Mouse (Mus musculus): ENCODE results near the gene Znhit1. TPM values are rescaled to one million over a fixed set of nuclear protein-coding genes. Genes with fewer than 3 reads are reported as not detected.

Znhit1 gene
- polyA plus RNA-seq, 1 experiment from 2014 or later = 66.8 TPM

DNA sequence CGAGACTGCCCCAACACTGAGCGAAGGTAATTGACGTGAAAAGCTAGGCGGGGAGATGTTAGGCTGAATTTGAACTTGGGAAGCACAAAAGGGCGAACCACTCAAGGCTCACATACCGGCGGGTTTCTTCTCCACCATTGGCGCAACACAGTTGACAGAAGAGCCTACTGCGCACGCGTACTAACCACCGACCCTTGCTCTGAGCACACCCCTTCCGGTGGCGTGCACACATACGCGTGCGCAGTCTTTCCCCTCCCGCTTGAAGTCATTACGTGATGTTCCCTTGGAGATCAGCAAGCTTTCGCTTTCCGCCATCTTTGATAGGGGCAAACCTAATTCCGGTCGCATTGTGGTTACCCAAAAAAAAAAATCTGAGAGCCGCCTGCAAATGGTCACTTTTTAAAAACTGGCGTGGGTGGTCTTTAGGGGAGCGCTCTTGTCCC is 1.1 kb downstream of the Znhit1 start, which contains the start of gene Plod3:
Plod3 (plus strand) TSS at position 325 of the 443 bp plus-strand sequence.
- peak; percentile 99 for DNase-seq (ENCODE audit: low spot score)

DNA sequence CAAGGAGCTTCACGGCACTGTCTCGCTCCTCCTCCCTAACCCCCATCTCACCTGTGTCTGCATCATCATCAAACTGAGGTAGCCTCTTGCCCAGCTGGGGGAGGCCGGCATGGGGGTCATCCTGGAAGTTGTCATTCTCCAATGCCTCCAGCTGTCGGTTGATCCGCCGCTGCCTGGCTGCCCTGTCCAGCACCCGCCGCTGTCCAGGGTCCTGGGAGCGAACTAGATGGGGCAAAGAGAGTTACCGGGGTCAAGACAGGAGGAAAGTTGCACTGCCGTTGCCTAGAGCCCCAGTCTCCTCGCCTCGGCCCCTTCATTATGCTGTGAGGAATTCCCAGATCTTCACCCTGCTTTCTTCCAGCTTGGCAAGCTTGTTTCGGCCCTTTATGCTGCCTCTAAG is 3.0 kb downstream of the Znhit1 start:
- DNase-seq (ENCODE audit: low spot score) = no peak

DNA sequence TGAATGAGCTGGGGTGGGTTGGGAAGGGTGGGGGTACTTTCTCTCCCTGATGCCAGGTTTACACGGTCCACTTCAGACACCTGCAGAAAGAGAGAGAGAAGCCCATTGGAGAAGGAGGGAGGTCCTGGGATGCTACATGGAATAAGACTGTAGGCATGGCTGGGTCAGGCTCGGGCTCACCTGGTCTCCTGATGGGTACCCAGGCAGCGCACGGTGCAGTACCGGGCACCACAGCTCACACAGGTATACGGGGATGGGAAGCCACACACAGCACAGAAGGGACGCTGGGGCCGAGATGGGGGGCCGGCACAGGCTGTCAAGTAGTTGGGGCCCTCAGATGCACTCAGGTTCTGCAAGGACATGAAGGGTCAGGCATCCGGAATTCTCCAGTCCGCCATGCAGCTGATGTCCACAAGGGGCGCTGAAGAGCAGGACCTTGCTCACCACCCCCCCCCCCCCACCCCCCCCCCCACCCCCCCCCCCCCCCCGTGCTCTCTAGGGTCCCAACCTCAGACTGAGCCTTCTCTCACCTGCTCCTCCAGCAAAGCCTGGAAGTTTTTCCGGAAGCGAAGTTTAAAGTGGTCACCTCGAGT is 5.4 kb downstream of the Znhit1 start:
- peak; percentile 27 for DNase-seq (ENCODE audit: low spot score)

DNA sequence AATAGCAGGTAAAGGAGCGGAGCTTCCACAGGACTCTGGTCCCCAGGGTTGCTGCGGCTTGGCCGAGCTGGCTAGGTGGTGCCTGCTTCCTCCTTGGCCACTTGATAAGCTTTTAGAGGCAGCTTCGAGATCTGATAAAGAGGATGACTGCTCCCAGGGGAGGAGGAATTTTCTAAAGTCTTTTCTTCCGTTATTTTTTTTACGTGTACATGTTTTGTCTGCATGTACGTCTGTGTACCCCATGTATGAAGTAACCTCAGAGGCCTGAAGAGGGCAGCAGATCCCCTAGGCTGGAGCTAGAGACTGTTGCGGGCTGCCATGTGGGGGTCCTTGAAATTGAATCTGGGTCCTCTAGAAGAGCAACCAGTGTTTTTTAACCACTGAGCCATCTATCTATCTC is 6.8 kb downstream of the Znhit1 start:
- no peak for DNase-seq (ENCODE audit: low spot score)

GRCm38 (mm10) chr5:136979762-136980161 is 8.1 kb downstream of the Znhit1 start:
- no peak for DNase-seq (ENCODE audit: low spot score)

DNA sequence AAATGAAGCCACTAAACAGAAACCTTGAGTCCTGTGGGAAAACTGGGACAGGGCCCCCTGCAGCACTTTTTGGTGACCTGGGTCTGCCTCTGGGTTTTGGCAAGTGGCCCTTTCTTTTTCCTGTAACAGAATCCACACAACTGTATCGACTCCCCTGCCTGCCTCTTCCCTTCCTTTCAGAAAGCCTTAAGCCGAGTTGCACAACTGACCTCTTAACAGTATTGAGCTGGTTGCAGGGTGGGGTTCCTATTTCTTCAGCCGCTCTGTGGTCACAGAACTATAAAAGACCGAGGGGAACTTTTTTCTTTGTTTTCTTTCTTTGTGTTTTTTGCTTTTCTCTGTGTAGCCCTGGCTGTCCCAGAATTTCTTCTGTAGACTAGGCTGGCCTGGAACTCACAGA is 10.1 kb downstream of the Znhit1 start:
- DNase-seq (ENCODE audit: low spot score) = no peak

GRCm38 (mm10) chr5:136973670-136974069 is 14.2 kb downstream of the Znhit1 start:
- DNase-seq (ENCODE audit: low spot score) = no peak

- peak; percentile 68 for DNase-seq (ENCODE audit: low spot score)
Observed at GRCm38 (mm10) chr5:136970703-136971102, 17.1 kb downstream of the Znhit1 start.

DNA sequence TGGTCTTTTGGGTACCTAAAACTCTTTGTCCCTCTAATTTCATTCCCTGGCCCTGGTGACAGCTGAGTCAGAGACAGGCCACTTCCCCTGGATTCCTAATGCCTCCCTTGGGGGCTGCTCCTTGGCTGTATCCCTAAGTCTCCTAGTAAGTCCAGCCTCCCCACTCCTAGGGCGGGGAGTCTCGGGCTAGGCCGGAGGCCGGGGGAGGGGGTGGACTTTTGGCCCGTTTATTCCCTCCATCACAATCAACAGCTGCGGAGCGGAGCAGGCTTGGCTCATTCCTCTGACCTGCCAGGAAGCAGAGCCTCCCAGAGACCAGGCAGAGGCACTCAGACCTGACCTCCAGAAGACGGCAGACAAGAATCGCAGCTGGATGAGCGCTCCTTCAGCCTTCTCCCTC is 20.2 kb downstream of the Znhit1 start:
- no peak for DNase-seq (ENCODE audit: low spot score)

DNA sequence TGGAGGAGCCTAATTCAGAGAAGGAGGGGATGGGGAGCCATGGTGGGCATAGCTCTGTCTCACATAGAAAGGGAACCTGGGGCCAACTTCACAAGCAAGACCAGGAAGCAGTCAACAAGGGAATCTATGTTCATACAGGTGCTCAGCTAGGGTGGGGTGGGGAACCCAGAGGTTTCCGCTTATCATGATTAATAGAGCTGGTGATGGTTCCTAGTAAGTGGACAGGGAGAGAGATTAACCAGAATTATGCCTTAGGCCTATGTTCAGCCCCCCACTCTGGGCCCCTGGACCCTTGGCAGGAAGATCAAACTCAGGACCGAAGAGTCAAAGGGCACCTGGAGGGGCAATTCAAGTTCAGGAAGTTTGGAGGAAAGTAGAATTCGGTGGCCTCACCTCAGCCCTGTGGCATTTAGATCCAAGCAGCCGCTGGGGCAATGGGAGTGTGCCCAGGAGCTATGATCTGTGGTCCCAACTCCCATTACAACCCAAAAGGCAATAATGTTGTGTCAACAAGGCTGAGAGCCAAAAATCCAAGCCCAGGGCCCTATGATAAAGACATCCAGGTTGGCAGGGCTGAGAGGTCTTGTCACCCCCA is 20.9 kb downstream of the Znhit1 start:
- DNase-seq (ENCODE audit: low spot score) = no peak

DNA sequence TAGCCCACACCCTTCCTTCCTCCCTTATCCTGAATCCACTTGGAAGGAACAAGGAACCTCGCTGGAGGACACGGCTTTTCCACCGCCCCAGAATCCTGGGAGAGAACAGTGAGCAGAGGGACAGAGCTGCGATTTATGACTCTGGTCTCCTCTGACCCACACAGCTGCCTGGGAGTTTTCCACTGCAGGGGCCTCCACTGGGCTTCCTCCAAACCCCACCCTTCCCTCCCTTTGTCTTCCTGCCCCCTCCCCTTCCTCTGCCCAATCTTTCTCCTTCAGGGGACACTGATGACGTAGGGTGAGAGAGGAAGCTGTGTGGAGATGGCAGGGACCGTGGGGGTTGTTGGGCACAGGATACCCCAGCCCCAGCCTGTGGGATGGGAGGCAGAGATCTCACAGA is 21.5 kb downstream of the Znhit1 start, which contains the start of gene Cldn15:
Cldn15 (plus strand) TSS at position 286 of the 400 bp plus-strand sequence.
- DNase-seq (ENCODE audit: low spot score) = no peak

DNA sequence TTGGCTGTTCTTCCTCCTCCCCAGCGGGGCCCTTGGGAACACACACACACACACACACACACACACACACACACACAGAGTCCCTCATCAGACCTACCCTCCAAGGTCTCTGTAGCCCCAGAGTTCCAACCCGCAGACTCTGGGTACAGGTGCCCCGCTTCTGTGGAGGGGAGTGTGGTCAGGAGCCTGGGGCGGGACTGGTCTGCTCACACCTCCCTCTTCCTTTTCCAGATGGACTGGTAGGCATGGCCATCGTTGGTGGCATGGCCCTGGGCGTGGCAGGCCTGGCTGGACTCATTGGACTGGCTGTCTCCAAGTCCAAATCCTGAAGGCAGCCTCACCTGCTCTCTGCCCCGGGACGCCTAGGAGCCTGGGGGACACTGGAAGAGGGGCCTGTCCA is 22.1 kb downstream of the Znhit1 start:
- no peak for DNase-seq (ENCODE audit: low spot score)

DNA sequence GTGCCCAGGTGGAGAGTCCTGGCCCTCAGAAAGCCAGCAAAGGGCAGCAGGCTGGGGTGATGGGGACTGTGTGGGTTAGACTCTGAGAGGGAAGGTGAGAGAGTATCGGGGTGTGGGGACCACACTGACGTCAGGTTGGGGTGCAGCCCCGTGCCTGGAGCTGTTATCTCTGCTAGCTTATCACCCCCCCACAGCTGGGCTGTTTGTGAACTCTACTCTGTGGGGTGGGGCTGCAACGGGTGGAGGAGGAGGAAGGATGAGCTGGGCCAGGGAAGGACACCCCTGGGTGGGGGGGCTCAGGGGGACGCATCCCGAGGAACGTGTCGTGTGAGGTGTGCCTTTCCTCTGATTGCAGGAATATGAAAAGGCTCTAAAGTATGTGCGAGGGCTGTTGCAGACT is 22.6 kb downstream of the Znhit1 start:
- DNase-seq (ENCODE audit: low spot score) = no peak

- no peak for DNase-seq (ENCODE audit: low spot score)
Observed at GRCm38 (mm10) chr5:136962966-136963540, 24.8 kb downstream of the Znhit1 start.

GRCm38 (mm10) chr5:136962501-136962900 is 25.3 kb downstream of the Znhit1 start:
- peak; percentile 74 for DNase-seq (ENCODE audit: low spot score)

GRCm38 (mm10) chr5:136961983-136962461 is 25.8 kb downstream of the Znhit1 start:
- peak; percentile 89 for DNase-seq (ENCODE audit: low spot score)

GRCm38 (mm10) chr5:136961334-136961982 is 26.4 kb downstream of the Znhit1 start:
- no peak for DNase-seq (ENCODE audit: low spot score)

GRCm38 (mm10) chr5:136960053-136960452 is 27.8 kb downstream of the Znhit1 start:
- DNase-seq (ENCODE audit: low spot score) = no peak

DNA sequence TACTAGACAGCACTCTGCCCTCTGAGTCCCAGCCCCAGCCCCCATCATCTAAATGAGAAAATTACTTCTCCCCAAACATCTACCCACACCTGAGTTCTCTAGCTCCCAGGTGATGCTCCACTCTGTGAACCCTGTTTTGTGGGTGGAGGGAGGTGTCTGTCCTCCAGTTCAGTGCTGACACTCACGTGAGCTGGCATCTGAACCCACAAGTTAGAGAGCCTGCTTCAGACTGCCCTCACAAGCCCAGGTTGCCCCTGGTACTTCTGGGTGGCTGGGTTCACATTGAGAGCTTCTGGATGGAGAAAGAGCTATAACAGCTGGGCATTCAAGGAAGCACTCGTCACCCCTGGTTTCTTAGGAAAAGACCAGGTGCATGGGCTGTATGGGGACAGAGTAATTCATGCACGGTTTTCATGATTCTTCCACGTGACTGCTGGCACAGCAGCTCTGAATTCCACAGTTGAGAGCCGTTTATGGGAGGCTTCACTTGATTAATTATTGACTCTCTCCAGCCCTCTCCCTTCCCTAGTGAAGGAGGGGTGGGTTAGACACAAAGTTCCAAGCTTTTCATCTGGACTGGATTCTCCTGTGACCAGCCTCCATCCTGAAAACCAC is 28.7 kb downstream of the Znhit1 start:
- no peak for DNase-seq (ENCODE audit: low spot score)

DNA sequence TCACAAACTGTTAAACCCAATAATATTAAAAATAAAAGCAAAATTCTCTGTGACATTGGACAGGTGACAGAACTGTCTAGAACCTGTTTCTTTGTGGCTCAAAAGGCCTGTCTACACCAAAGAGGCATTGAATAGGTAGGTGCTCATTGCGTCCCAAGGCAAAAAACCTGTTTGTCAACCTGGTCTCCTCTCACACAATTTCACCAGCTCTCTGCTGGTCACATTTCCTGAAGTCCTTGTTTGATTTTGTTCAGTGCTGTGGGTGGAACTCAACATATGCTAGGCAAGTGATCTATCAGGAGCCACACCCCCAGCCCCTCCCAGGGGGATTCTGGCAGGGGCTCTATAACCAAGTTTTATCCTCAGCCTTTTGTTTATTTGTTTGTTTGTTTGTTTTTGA is 30.6 kb downstream of the Znhit1 start:
- DNase-seq (ENCODE audit: low spot score) = no peak

- no peak for DNase-seq (ENCODE audit: low spot score)
Observed at GRCm38 (mm10) chr5:136955622-136956021, 32.2 kb downstream of the Znhit1 start.

All from thymus, postnatal 0 days (tissue).